Mouse (Mus musculus): Measurements from ENCODE around the gene Men1. TPM values are rescaled to one million over a fixed set of nuclear protein-coding genes. Genes with fewer than 3 reads are reported as not detected.

Gene Men1
- polyA plus RNA-seq, 1 experiment = 37.7 TPM

Other genes with a start within 250 kb of the Men1 start
- 0.83 and 1.4 TPM in 2 replicates for gene Cdca5, start 250.0 kb upstream of the Men1 start, polyA plus RNA-seq (2012; rRNA removed)
- 0.14 TPM in 1 of 2 replicates, not detected in the other for gene AC131692.1, start 240.6 kb upstream of the Men1 start, polyA plus RNA-seq (2012; rRNA removed)
- gene Naaladl1, start 229.2 kb upstream of the Men1 start, polyA plus RNA-seq (2012; rRNA removed) = 0.06 and 0.13 TPM in 2 replicates
- gene Sac3d1, start 216.3 kb upstream of the Men1 start, polyA plus RNA-seq (2012; rRNA removed) = 14.0 and 16.8 TPM in 2 replicates
- 27.7 and 32.6 TPM in 2 replicates for gene Snx15, start 206.7 kb upstream of the Men1 start, polyA plus RNA-seq (2012; rRNA removed)
- gene Batf2, start 194.0 kb upstream of the Men1 start, polyA plus RNA-seq (2012; rRNA removed) = 5.1 and 9.2 TPM in 2 replicates
- 76.9 and 87.5 TPM in 2 replicates for gene Arl2, start 193.4 kb upstream of the Men1 start, polyA plus RNA-seq (2012; rRNA removed)
- gene Majin, start 150.6 kb upstream of the Men1 start, polyA plus RNA-seq (2012; rRNA removed) = 0.52 and 0.60 TPM in 2 replicates
- gene Gpha2, start 108.6 kb upstream of the Men1 start, polyA plus RNA-seq (2012; rRNA removed) = 0.31 and 0.83 TPM in 2 replicates
- 31.0 and 38.3 TPM in 2 replicates for gene Ppp2r5b, start 99.1 kb upstream of the Men1 start, polyA plus RNA-seq (2012; rRNA removed)
- gene Atg2a, start 93.3 kb upstream of the Men1 start, polyA plus RNA-seq (2012; rRNA removed) = 11.4 and 15.7 TPM in 2 replicates
- 73.6 and 86.5 TPM in 2 replicates for gene Ehd1, start 58.3 kb upstream of the Men1 start, polyA plus RNA-seq (2012; rRNA removed)
- 22.7 and 27.0 TPM in 2 replicates for gene Cdc42bpg, start 28.5 kb upstream of the Men1 start, polyA plus RNA-seq (2012; rRNA removed)
- 63.7 and 88.3 TPM in 2 replicates for gene Map4k2, start 6.2 kb downstream of the Men1 start, polyA plus RNA-seq (2012; rRNA removed)
- gene Sf1, start 28.7 kb downstream of the Men1 start, polyA plus RNA-seq (2012; rRNA removed) = 89.7 and 158 TPM in 2 replicates
- 34.8 and 47.2 TPM in 2 replicates for gene Pygm, start 49.4 kb downstream of the Men1 start, polyA plus RNA-seq (2012; rRNA removed)
- 106 and 109 TPM in 2 replicates for gene Rasgrp2, start 64.4 kb downstream of the Men1 start, polyA plus RNA-seq (2012; rRNA removed)
- gene Nrxn2, start 83.8 kb downstream of the Men1 start, polyA plus RNA-seq (2012; rRNA removed) = 1.3 and 1.5 TPM in 2 replicates
- gene Slc22a12, start 208.1 kb downstream of the Men1 start, polyA plus RNA-seq (2012; rRNA removed) = not detected in 2 replicates